Mouse (Mus musculus) forebrain, embryonic 11.5 days (tissue): Measurements from ENCODE around the gene Cdh13. TPM values are rescaled to one million over a fixed set of nuclear protein-coding genes. Genes with fewer than 3 reads are reported as not detected.
"Not testable (repeated sequence)": the region's sequence is repeated elsewhere in the genome, so short reads cannot be mapped to it uniquely, and the experiment has no call there.

ENCODE experiments used
- ATAC-seq: fragments of 200-750 bp; cut with Nextera tagmentation; replicated peaks from 2 replicates; pipeline ENCODE4 v1.8.0; 2017; ENCODE audit warnings: moderate TSS enrichment; ENCODE audit not compliant: low FRiP score
- DNase-seq: peaks from one replicate; pipeline ENCODE4 v3.0.0-alpha.2; 2017; ENCODE audit warnings: low spot score
- H3K27ac ChIP-seq: fragments of 300-500 bp; sonication (generic); 2 replicates; pipeline ENCODE4 v1.5.1; 2014; ENCODE audit warnings: low read depth, low read length
- H3K27me3 ChIP-seq: fragments of 300-500 bp; sonication (generic); 2 replicates; pipeline ENCODE4 v1.6.1; 2014; ENCODE audit warnings: mild to moderate bottlenecking, low read length, mixed read lengths; ENCODE audit not compliant: control insufficient read depth, insufficient read depth
- H3K36me3 ChIP-seq: fragments of 300-500 bp; sonication (generic); 2 replicates; pipeline ENCODE4 v1.6.1; 2014; ENCODE audit warnings: mild to moderate bottlenecking, low read length, moderate library complexity, mixed read lengths; ENCODE audit not compliant: control insufficient read depth, insufficient read depth
- H3K4me1 ChIP-seq: fragments of 300-500 bp; sonication (generic); replicated peaks from 2 replicates; pipeline ENCODE4 v1.6.1; 2014; ENCODE audit warnings: low read length, mixed read lengths; ENCODE audit not compliant: control insufficient read depth, insufficient read depth
- H3K4me2 ChIP-seq: fragments of 300-500 bp; sonication (generic); 2 replicates; pipeline ENCODE4 v1.6.1; 2014; ENCODE audit warnings: low read depth, mild to moderate bottlenecking, low read length, moderate library complexity, mixed read lengths; ENCODE audit not compliant: severe bottlenecking
- H3K4me3 ChIP-seq: fragments of 300-500 bp; sonication (generic); 2 replicates; pipeline ENCODE4 v1.5.1; 2014; ENCODE audit warnings: low read depth, low read length
- H3K9ac ChIP-seq: fragments of 300-500 bp; sonication (generic); 2 replicates; pipeline ENCODE4 v1.6.1; 2014; ENCODE audit warnings: low read length
- H3K9me3 ChIP-seq: fragments of 300-500 bp; sonication (generic); 2 replicates; pipeline ENCODE4 v1.6.1; 2016; ENCODE audit warnings: low read length, mixed read lengths; ENCODE audit not compliant: control insufficient read depth
- WGBS: fragments of 180-500 bp; shearing (Covaris S2); extraction: QIAGEN DNeasy Blood & Tissue Kit; methylation state at CpG from one replicate; pipeline ENCODE4 v1.1.7; 2014; 5-methylcytosine and 5-hydroxymethylcytosine counted together
- polyA plus RNA-seq: library from polyadenylated mRNA; unstranded; fragments of >200 nt; fragmentation: Nextera tagmentation; extraction: Ambion mirVana; gene quantifications from 2 replicates; pipeline ENCODE4 v1.2.1, GENCODE M21; 2014

The Cdh13 gene
- polyA plus RNA-seq, 1 experiment from 2014 or later, result 5.6 TPM

DNA sequence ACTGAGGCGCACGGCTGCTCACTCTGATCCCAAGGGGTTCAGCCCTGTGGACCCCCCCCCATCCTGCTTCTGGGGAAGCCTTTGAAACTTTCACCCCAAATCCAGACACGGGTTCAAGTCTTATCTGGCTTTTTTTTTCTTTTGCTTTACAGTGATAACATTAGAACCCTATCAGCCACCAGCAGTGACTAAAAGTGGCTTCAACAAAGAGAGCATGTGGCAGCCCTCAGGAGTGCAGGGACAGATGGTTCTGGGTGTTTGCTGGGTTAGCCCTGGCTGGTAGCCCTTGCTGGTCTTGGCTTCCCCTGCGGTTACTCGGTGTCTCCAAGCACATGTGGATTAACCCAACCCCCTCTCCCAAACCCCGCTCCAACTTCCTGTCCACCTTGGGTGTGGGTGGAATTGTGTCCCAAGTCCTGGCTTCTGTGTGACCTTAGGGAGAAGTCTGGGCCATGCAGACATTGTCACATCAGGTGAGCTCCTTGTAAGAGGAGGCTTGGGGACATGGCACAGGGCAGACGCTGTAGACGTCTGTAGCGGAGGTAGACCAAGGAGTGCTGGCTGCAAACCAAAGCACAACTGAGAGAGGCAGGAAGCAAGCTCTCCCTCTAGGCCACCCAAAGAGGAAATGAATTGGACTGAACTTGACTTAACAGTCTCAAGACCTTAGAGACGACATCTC lies 1069.6 kb downstream of the Cdh13 start:
- Histone ChIP-seq H3K36me3 (peaks cover 2% of the 10 kb centered on the region; the same call in 1 of the 2 replicates), H3K4me2 (no peak overlapping the region), H3K9ac (no peak overlapping the region), H3K4me1 (no peaks in the 10 kb centered on the region), H3K27ac (no peak overlapping the region), H3K27me3 (no peaks in the 10 kb centered on the region), H3K9me3 (no peaks in the 10 kb centered on the region), H3K4me3 (no peak overlapping the region)
- WGBS, result 89% methylated on average over 10 of the region's 10 CpGs
- ATAC-seq (no peak), DNase-seq (no peak)

DNA sequence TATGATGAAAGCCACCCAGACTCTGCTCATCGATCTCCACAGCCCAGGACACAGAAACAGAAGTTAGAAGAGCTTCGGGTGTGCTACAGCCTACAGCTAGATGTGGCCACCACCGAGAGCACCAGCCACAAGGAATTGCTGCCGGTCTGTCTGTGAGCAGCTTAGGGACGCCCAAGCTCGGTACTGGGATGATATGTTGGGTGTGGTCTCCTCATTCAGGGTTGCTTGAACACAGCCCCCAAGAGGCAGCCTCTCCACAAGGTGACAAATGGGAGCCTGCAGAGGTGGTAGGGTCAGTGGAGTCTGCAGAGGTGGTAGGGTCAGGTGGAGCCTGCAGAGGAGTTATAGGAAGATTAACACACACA lies 1070.1 kb downstream of the Cdh13 start:
- Histone ChIP-seq H3K4me3 (no peak overlapping the region), H3K4me1 (no peaks in the 10 kb centered on the region), H3K27me3 (no peaks in the 10 kb centered on the region), H3K9ac (no peak overlapping the region), H3K27ac (no peak overlapping the region), H3K36me3 (no peaks in the 10 kb centered on the region; the same call in 1 of the 2 replicates), H3K4me2 (no peak overlapping the region), H3K9me3 (no peaks in the 10 kb centered on the region)
- 87% methylated on average over 6 of the region's 6 CpGs for WGBS
- DNase-seq (no peak), ATAC-seq (no peak)

DNA sequence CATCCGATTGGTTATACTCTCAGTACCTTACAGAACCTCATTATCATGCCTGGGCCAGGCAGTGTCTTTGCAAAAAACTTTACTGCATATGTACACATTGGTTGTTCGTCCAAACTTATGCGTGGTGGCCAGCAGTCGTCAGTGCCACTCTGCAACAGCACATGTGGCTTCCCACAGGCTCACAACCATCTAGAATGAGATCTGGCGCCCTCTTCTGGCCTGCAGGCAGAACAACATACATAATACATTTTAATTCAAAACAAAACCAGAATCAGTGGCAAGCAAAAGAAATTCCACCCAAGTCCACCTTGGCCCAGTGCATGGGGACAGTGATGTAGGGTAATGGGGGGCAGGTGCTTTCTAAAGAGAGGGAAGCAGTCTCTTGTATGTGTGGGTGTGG lies 1073.1 kb downstream of the Cdh13 start:
- not testable (repeated sequence) for H3K4me2 ChIP-seq, H3K36me3 ChIP-seq, H3K27ac ChIP-seq, H3K9ac ChIP-seq, ATAC-seq, H3K9me3 ChIP-seq, H3K4me1 ChIP-seq, H3K4me3 ChIP-seq, H3K27me3 ChIP-seq
- 59% methylated on average over 5 of the region's 5 CpGs for WGBS
- DNase-seq, result peak; percentile 71

DNA sequence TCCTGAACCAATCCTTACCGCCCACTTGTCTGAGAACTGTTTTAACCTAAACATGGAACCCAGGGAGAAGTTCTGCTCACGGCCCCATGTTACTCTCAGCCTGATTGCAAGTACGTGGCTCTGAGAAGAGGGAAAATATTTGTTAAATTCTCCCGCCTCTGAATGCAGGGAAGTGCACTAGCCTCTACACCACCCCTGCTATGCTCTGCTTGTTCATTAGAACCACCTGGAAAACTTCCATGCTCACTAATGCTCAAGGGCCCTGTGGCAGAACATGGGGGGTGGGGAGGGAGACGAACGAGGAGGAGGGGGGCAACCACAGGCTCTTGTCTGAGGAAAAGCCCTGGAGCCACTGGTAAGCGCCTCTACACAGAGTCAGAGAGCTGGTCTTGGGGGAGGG lies 1074.6 kb downstream of the Cdh13 start:
- no peak for ATAC-seq
- H3K36me3 ChIP-seq, result no peaks in the 10 kb centered on the region
- no peak for DNase-seq
- H3K4me2 ChIP-seq, result no peak overlapping the region
- H3K27ac ChIP-seq, result no peak overlapping the region
- H3K27me3 ChIP-seq, result no peaks in the 10 kb centered on the region
- H3K4me3 ChIP-seq, result no peak overlapping the region
- WGBS, result 80% methylated on average over 7 of the region's 7 CpGs
- no peaks in the 10 kb centered on the region for H3K4me1 ChIP-seq
- H3K9me3 ChIP-seq, result no peaks in the 10 kb centered on the region
- no peak overlapping the region for H3K9ac ChIP-seq

DNA sequence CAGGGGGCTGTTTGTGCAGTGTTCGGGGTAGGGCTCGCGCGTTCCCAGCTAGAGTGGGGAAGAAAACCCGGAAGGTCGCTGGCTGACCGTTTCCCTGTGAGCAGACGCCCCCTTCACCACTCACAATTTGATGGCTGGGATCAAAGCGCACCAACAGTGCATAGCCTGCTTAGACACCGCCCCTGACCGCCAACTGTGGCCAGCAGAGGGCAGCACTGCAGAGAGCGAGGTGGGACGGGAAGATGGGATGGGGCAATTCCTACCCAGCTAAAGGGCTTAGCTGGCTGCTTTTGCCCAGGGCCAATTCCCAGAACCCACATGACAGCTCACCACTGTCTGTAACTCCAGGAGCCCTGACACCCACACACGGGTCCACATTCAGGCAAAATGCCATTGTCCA lies 1075.3 kb downstream of the Cdh13 start:
- Histone ChIP-seq H3K4me2 (no peak overlapping the region), H3K27me3 (no peaks in the 10 kb centered on the region), H3K9ac (no peak overlapping the region), H3K9me3 (no peaks in the 10 kb centered on the region), H3K27ac (no peak overlapping the region), H3K4me1 (no peaks in the 10 kb centered on the region), H3K36me3 (no peaks in the 10 kb centered on the region), H3K4me3 (no peak overlapping the region)
- ATAC-seq (no peak), DNase-seq (peak; percentile 78)
- WGBS, result 44% methylated on average over 14 of the region's 14 CpGs

DNA sequence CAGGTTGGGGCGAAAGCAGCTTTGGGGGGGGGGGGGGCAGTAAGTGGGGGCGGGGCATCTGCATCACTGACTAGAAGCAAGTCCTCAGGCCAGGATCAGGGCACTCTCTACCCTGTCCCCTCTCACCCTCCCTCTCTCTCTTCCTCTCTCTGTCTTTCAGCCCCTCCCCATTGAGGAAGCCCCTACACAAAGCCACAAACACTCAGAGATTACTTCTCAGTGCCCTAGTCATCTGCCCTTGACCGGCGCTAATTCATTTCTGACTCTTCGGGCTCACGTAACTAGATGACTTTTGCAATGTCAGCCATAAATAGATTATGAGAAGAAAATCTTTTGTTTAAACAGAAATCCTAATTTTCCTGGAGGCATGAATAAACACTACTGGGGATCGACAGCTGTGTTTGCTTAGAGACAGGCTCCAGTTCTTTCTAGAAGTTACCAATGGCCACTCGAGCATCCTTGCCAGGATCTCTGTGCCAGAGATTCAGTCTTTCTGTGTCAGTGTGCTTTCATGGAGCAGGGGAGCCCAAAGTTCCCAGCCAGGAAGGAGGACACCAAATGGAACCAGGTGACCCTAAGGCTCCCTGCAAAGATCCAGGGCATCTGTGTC lies 1077.3 kb downstream of the Cdh13 start:
- Histone ChIP-seq H3K9me3 (no peaks in the 10 kb centered on the region), H3K36me3 (no peaks in the 10 kb centered on the region), H3K4me2 (no peak overlapping the region), H3K27ac (no peak overlapping the region), H3K27me3 (no peaks in the 10 kb centered on the region), H3K4me3 (no peak overlapping the region), H3K4me1 (no peaks in the 10 kb centered on the region), H3K9ac (no peak overlapping the region)
- ATAC-seq (no peak), DNase-seq (no peak)
- 74% methylated on average over 8 of the region's 8 CpGs for WGBS
